Mouse (Mus musculus): ENCODE measurements around the gene Fam219b.

- no peak for TF ChIP-seq CTCF (IDR thresholded peaks at IDR 0.05; ENCODE audit: low read depth, low read length)
- no peak for TF ChIP-seq GATA1 (IDR thresholded peaks at IDR 0.05; ENCODE audit: borderline replicate concordance, low read length)
- TF ChIP-seq GATA2 (IDR thresholded peaks at IDR 0.05; ENCODE audit: borderline replicate concordance, low read depth, low read length), result no peak
- TF ChIP-seq TAL1 (conservative IDR thresholded peaks at IDR 0.05; ENCODE audit: low read depth, low read length), result no peak
Measured at GRCm38 (mm10) chr9:57522114-57522860, 15.0 kb upstream of the Fam219b start.
